Mouse (Mus musculus) cortical plate, adult 2 months (tissue): Measurements from ENCODE around the gene Als2cr12.
"Not testable (repeated sequence)": the region's sequence is repeated elsewhere in the genome, so short reads cannot be mapped to it uniquely, and the experiment has no call there.

Source experiments
- CTCF ChIP-seq: fragments of 200-500 bp; IDR thresholded peaks from 2 replicates; pipeline ENCODE4 v1.5.1; 2011; ENCODE audit warnings: mild to moderate bottlenecking, control low read depth, low read length; ENCODE audit not compliant: insufficient read depth; ENCODE audit errors: extremely low read depth
- POLR2A ChIP-seq: fragments of 200-500 bp; IDR thresholded peaks from 2 replicates; pipeline ENCODE4 v1.6.1; 2011; ENCODE audit warnings: mild to moderate bottlenecking, low read length, control low read depth; ENCODE audit not compliant: insufficient read depth; ENCODE audit errors: extremely low read depth

DNA sequence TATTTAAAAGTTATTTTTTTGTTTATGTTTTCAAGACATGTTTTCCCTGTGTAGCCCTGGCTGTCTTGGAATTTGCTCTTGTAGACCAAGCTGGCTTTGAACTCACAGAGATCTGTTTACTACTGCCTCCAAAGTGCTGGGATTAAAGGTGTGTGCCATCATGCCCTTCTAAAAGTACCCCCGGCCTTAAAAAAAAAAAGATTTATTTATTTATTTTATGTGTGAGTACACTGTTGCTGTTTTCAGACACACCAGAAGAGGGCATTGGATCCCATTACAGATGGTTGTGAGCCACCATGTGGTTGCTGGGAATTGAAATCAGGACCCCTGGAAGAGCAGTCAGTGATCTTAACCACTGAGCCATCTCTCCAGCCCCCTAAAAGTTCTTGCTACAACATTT is 14.3 kb upstream of the Als2cr12 start:
- TF ChIP-seq POLR2A, CTCF: not testable (repeated sequence)
